Mouse (Mus musculus): Measurements from ENCODE around the gene Trappc10. TPM values are rescaled to one million over a fixed set of nuclear protein-coding genes. Genes with fewer than 3 reads are reported as not detected.
A peak's percentile ranks its signal among the peaks of the same experiment; 100 is the strongest.

Trappc10 gene
- polyA plus RNA-seq, 1 experiment, result 41.8 TPM

GRCm38 (mm10) chr10:78259702-78260101 lies 15.3 kb upstream of the Trappc10 start:
- no peak overlapping the region for H3K4me3 ChIP-seq (ENCODE audit: extremely low read depth, insufficient read depth, insufficient read length)
- no peaks in the 10 kb centered on the region for H3K27me3 ChIP-seq (ENCODE audit: control insufficient read depth, insufficient read depth, low read length)
- H3K4me1 ChIP-seq (ENCODE audit: control insufficient read depth, insufficient read depth, insufficient read length), result peaks cover 2% of the 10 kb centered on the region; the same call in 1 of the 2 replicates
- 95% methylated on average over 6 of the region's 6 CpGs for WGBS
- DNase-seq (ENCODE audit: low read depth in 1 of 2, low spot score in 2 of 2), result no peak
- no peak overlapping the region for H3K27ac ChIP-seq (ENCODE audit: insufficient read depth, low read length)
- no peaks in the 10 kb centered on the region for H3K36me3 ChIP-seq (ENCODE audit: control insufficient read depth, insufficient read depth, low read length)
- no peak for TF ChIP-seq POLR2A (IDR thresholded peaks at IDR 0.05; ENCODE audit: low read depth, low read length)
- TF ChIP-seq CTCF (IDR thresholded peaks at IDR 0.05; ENCODE audit: extremely low read depth, insufficient read depth, insufficient read length, insufficient replicate concordance), result no peak

- no peaks in the 10 kb centered on the region for H3K27me3 ChIP-seq (ENCODE audit: control insufficient read depth, insufficient read depth, low read length)
- WGBS, result 91% methylated on average over 5 of the region's 5 CpGs
- no peaks in the 10 kb centered on the region for H3K4me1 ChIP-seq (ENCODE audit: control insufficient read depth, insufficient read depth, insufficient read length)
- no peak overlapping the region for H3K27ac ChIP-seq (ENCODE audit: insufficient read depth, low read length)
- no peak for DNase-seq (ENCODE audit: low read depth in 1 of 2, low spot score in 2 of 2)
- no peaks in the 10 kb centered on the region for H3K36me3 ChIP-seq (ENCODE audit: control insufficient read depth, insufficient read depth, low read length)
- no peak overlapping the region for H3K4me3 ChIP-seq (ENCODE audit: extremely low read depth, insufficient read depth, insufficient read length)
- TF ChIP-seq CTCF (IDR thresholded peaks at IDR 0.05; ENCODE audit: extremely low read depth, insufficient read depth, insufficient read length, insufficient replicate concordance), result no peak
- TF ChIP-seq POLR2A (IDR thresholded peaks at IDR 0.05; ENCODE audit: low read depth, low read length), result no peak
These were observed 14.8 kb upstream of the Trappc10 start for GRCm38 (mm10) chr10:78259230-78259629.

- no peaks in the 10 kb centered on the region for H3K4me1 ChIP-seq (ENCODE audit: control insufficient read depth, insufficient read depth, insufficient read length)
- TF ChIP-seq POLR2A (IDR thresholded peaks at IDR 0.05; ENCODE audit: low read depth, low read length) (no peak), CTCF (IDR thresholded peaks at IDR 0.05; ENCODE audit: extremely low read depth, insufficient read depth, insufficient read length, insufficient replicate concordance) (no peak)
- no peak overlapping the region for H3K4me3 ChIP-seq (ENCODE audit: extremely low read depth, insufficient read depth, insufficient read length)
- no peaks in the 10 kb centered on the region for H3K27me3 ChIP-seq (ENCODE audit: control insufficient read depth, insufficient read depth, low read length)
- no peak overlapping the region for H3K27ac ChIP-seq (ENCODE audit: insufficient read depth, low read length)
- WGBS, result 58% methylated on average over 6 of the region's 6 CpGs
- H3K36me3 ChIP-seq (ENCODE audit: control insufficient read depth, insufficient read depth, low read length), result no peaks in the 10 kb centered on the region
- DNase-seq (ENCODE audit: low read depth in 1 of 2, low spot score in 2 of 2), result no peak
These were observed 13.8 kb upstream of the Trappc10 start for GRCm38 (mm10) chr10:78258142-78258675.

- Histone ChIP-seq H3K36me3 (ENCODE audit: control insufficient read depth, insufficient read depth, low read length) (no peaks in the 10 kb centered on the region), H3K27me3 (ENCODE audit: control insufficient read depth, insufficient read depth, low read length) (no peaks in the 10 kb centered on the region), H3K27ac (ENCODE audit: insufficient read depth, low read length) (no peak overlapping the region), H3K4me3 (ENCODE audit: extremely low read depth, insufficient read depth, insufficient read length) (no peak overlapping the region), H3K4me1 (ENCODE audit: control insufficient read depth, insufficient read depth, insufficient read length) (no peaks in the 10 kb centered on the region)
- TF ChIP-seq CTCF (IDR thresholded peaks at IDR 0.05; ENCODE audit: extremely low read depth, insufficient read depth, insufficient read length, insufficient replicate concordance), result no peak
- TF ChIP-seq POLR2A (IDR thresholded peaks at IDR 0.05; ENCODE audit: low read depth, low read length), result no peak
- WGBS, result 54% methylated on average over 4 of the region's 4 CpGs
- no peak for DNase-seq (ENCODE audit: low read depth in 1 of 2, low spot score in 2 of 2)
These were observed 11.2 kb upstream of the Trappc10 start for GRCm38 (mm10) chr10:78255646-78256059.

- H3K27me3 ChIP-seq (ENCODE audit: control insufficient read depth, insufficient read depth, low read length), result no peaks in the 10 kb centered on the region
- DNase-seq (ENCODE audit: low read depth in 1 of 2, low spot score in 2 of 2), result no peak
These were observed 2.8 kb upstream of the Trappc10 start for GRCm38 (mm10) chr10:78247206-78247605.

GRCm38 (mm10) chr10:78246725-78247124 lies 2.3 kb upstream of the Trappc10 start:
- DNase-seq (ENCODE audit: low read depth in 1 of 2, low spot score in 2 of 2), result no peak
- H3K4me3 ChIP-seq (ENCODE audit: extremely low read depth, insufficient read depth, insufficient read length), result no peak overlapping the region
- TF ChIP-seq CTCF (IDR thresholded peaks at IDR 0.05; ENCODE audit: extremely low read depth, insufficient read depth, insufficient read length, insufficient replicate concordance) (no peak), POLR2A (IDR thresholded peaks at IDR 0.05; ENCODE audit: low read depth, low read length) (no peak)
- no peak overlapping the region for H3K27ac ChIP-seq (ENCODE audit: insufficient read depth, low read length)
- H3K27me3 ChIP-seq (ENCODE audit: control insufficient read depth, insufficient read depth, low read length), result no peaks in the 10 kb centered on the region
- H3K36me3 ChIP-seq (ENCODE audit: control insufficient read depth, insufficient read depth, low read length), result no peaks in the 10 kb centered on the region
- 87% methylated on average over 4 of the region's 4 CpGs for WGBS
- peaks cover 5% of the 10 kb centered on the region; the same call in 1 of the 2 replicates for H3K4me1 ChIP-seq (ENCODE audit: control insufficient read depth, insufficient read depth, insufficient read length)

More at GRCm38 (mm10) chr10:78247206-78247605, 2.8 kb upstream of the Trappc10 start:
- Histone ChIP-seq H3K36me3 (ENCODE audit: control insufficient read depth, insufficient read depth, low read length) (no peaks in the 10 kb centered on the region), H3K4me3 (ENCODE audit: extremely low read depth, insufficient read depth, insufficient read length) (no peak overlapping the region), H3K4me1 (ENCODE audit: control insufficient read depth, insufficient read depth, insufficient read length) (peaks cover 5% of the 10 kb centered on the region; the same call in 1 of the 2 replicates), H3K27ac (ENCODE audit: insufficient read depth, low read length) (no peak overlapping the region)
- WGBS, result 64% methylated on average over 3 of the region's 3 CpGs
- TF ChIP-seq POLR2A (IDR thresholded peaks at IDR 0.05; ENCODE audit: low read depth, low read length), result no peak
- no peak for TF ChIP-seq CTCF (IDR thresholded peaks at IDR 0.05; ENCODE audit: extremely low read depth, insufficient read depth, insufficient read length, insufficient replicate concordance)

- DNase-seq (ENCODE audit: low read depth in 1 of 2, low spot score in 2 of 2), result no peak
- Histone ChIP-seq H3K4me1 (ENCODE audit: control insufficient read depth, insufficient read depth, insufficient read length) (peaks cover 5% of the 10 kb centered on the region; the same call in 1 of the 2 replicates), H3K27me3 (ENCODE audit: control insufficient read depth, insufficient read depth, low read length) (no peaks in the 10 kb centered on the region), H3K27ac (ENCODE audit: insufficient read depth, low read length) (no peak overlapping the region), H3K4me3 (ENCODE audit: extremely low read depth, insufficient read depth, insufficient read length) (peak overlapping the region; percentile 65), H3K36me3 (ENCODE audit: control insufficient read depth, insufficient read depth, low read length) (no peaks in the 10 kb centered on the region)
- WGBS, result 12% methylated on average over 7 of the region's 7 CpGs
- TF ChIP-seq CTCF (IDR thresholded peaks at IDR 0.05; ENCODE audit: extremely low read depth, insufficient read depth, insufficient read length, insufficient replicate concordance) (no peak), POLR2A (IDR thresholded peaks at IDR 0.05; ENCODE audit: low read depth, low read length) (no peak)
These were observed 745 bp upstream of the Trappc10 start for GRCm38 (mm10) chr10:78245225-78245547.

All from spleen, adult 2 months (tissue).